Mouse (Mus musculus) forebrain, embryonic 12.5 days (tissue): ENCODE measurements around the gene Bst2. TPM values are rescaled to one million over a fixed set of nuclear protein-coding genes. Genes with fewer than 3 reads are reported as not detected.
"Not testable (repeated sequence)": the region's sequence is repeated elsewhere in the genome, so short reads cannot be mapped to it uniquely, and the experiment has no call there.

Experiments
- ATAC-seq: fragments of 200-750 bp; cut with Nextera tagmentation; 2 replicates; pipeline ENCODE4 v1.8.0; 2017; ENCODE audit warnings: moderate TSS enrichment; ENCODE audit not compliant: low FRiP score
- H3K27ac ChIP-seq: fragments of 300-500 bp; sonication (generic); 2 replicates; pipeline ENCODE4 v1.5.1; 2016; ENCODE audit warnings: mild to moderate bottlenecking
- H3K27me3 ChIP-seq: fragments of 300-500 bp; sonication (generic); 2 replicates; pipeline ENCODE4 v1.6.1; 2016; ENCODE audit warnings: mild to moderate bottlenecking
- H3K36me3 ChIP-seq: fragments of 300-500 bp; sonication (generic); replicated peaks from 2 replicates; pipeline ENCODE4 v1.6.1; 2016; ENCODE audit warnings: mild to moderate bottlenecking
- H3K4me1 ChIP-seq: fragments of 300-500 bp; sonication (generic); 2 replicates; pipeline ENCODE4 v1.6.1; 2016
- H3K4me2 ChIP-seq: fragments of 300-500 bp; sonication (generic); 2 replicates; pipeline ENCODE4 v1.6.1; 2016; ENCODE audit warnings: mild to moderate bottlenecking, moderate library complexity
- H3K4me3 ChIP-seq: fragments of 300-500 bp; sonication (generic); replicated peaks from 2 replicates; pipeline ENCODE4 v1.5.1; 2016; ENCODE audit warnings: mild to moderate bottlenecking
- H3K9ac ChIP-seq: fragments of 300-500 bp; sonication (generic); 2 replicates; pipeline ENCODE4 v1.6.1; 2016; ENCODE audit warnings: mild to moderate bottlenecking
- H3K9me3 ChIP-seq: fragments of 300-500 bp; sonication (generic); 2 replicates; pipeline ENCODE4 v1.6.1; 2016
- WGBS: fragments of 180-500 bp; shearing (Covaris S2); methylation state at CpG from one replicate; pipeline ENCODE4 v1.1.7; 2016; 5-methylcytosine and 5-hydroxymethylcytosine counted together
- polyA plus RNA-seq: library from polyadenylated mRNA; unstranded; fragments of >200 nt; fragmentation: Nextera tagmentation; extraction: Ambion mirVana; gene quantifications from 2 replicates; pipeline ENCODE4 v1.2.1, GENCODE M21; 2016

Bst2 gene
- polyA plus RNA-seq, 1 experiment from 2014 or later = 8.5 TPM

DNA sequence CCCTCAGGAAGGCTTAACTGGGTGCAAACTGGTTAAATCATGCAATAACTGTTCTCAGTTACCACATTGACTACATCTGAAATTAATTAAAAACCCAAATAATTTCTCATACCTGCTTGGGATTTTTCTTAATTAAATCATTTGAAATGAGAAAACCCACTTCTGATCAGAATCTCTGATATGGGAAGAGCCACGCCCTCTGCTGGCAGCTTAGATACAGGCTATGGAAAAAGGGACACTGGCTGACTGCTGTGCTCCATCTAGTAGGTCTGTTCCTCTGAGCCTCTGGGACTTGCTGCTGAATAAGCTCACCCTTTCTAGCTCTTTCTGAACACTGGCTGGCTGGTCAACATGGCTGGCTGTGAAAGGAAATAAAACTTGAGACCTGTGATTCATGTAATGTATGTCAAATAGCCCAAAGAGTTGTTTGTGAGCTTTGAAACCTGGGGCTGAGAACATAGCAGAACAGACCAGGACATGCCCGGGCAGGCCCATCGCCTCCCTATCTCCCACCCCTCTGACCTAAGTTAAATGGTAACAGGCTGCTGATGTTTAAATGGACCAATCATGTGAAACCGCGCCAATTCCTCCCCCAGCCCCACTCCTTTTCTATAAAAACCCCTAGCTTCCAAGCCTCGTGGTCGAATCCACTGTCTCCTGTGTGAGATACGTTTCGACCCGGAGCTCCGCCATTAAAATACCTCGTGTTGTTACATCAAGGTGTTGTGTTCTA, 6.4 kb downstream of the Bst2 start:
- 74% methylated on average over 8 of the region's 12 CpGs for WGBS
- not testable (repeated sequence) for H3K4me3 ChIP-seq, H3K9me3 ChIP-seq, H3K36me3 ChIP-seq, H3K9ac ChIP-seq, H3K27ac ChIP-seq, ATAC-seq, H3K4me2 ChIP-seq
- Histone ChIP-seq H3K4me1 (peaks cover 12% of the 10 kb centered on the region), H3K27me3 (peaks cover 43% of the 10 kb centered on the region)

GRCm38 (mm10) chr8:71528362-71529073, 8.7 kb downstream of the Bst2 start:
- Histone ChIP-seq H3K9me3 (no peaks in the 10 kb centered on the region), H3K27ac (no peak overlapping the region), H3K36me3 (no peaks in the 10 kb centered on the region), H3K27me3 (peaks cover 57% of the 10 kb centered on the region), H3K9ac (no peak overlapping the region), H3K4me3 (no peak overlapping the region), H3K4me1 (peaks cover 20% of the 10 kb centered on the region), H3K4me2 (no peak overlapping the region)
- WGBS = 91% methylated on average over 11 of the region's 11 CpGs
- ATAC-seq = no peak

DNA sequence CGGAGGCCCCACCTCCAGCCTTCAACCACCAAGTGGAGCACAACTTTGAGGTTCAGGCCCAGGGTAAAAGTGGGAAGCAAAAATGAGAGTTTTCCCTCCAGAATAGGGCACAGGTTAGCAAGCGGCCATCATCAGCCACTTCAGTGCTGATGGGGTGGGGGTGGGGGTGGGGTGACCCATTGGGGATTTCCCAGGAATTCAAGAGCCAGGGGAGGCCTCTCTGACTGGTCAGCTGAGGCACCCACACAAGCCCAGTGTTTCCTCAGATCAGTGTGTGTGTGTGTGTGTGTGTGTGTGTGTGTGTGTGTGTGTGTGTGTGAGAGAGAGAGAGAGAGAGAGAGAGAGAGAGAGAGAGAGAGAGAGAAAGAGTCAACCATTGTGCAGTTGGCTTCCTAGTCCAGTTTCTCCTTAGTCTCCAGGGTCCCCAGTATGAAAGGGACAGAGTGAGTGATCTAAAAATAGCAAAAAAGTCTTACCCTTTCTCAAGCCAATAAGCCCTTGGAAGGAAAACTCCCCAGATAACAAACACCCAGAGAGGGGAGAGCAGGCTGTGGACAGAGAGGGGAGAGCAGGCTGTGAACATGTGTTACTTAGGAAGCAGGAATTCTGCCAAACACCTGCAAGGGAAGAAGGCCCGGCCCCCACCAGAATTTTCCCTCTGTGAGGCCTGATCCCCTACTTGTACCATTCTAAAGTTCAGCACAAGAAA, 9.9 kb downstream of the Bst2 start:
- Histone ChIP-seq H3K36me3 (no peaks in the 10 kb centered on the region), H3K9me3 (no peaks in the 10 kb centered on the region), H3K4me1 (peaks cover 20% of the 10 kb centered on the region), H3K4me2 (no peak overlapping the region), H3K27me3 (peaks cover 62% of the 10 kb centered on the region), H3K4me3 (no peak overlapping the region), H3K9ac (no peak overlapping the region), H3K27ac (no peak overlapping the region)
- 48% methylated on average over 3 of the region's 3 CpGs for WGBS
- ATAC-seq = no peak

GRCm38 (mm10) chr8:71526272-71526671, 11.0 kb downstream of the Bst2 start:
- Histone ChIP-seq H3K4me2 (no peak overlapping the region), H3K4me3 (no peak overlapping the region), H3K27me3 (peaks cover 62% of the 10 kb centered on the region), H3K9ac (peak overlapping the region; percentile 25; the same call in 1 of the 2 replicates), H3K9me3 (no peaks in the 10 kb centered on the region), H3K4me1 (peaks cover 20% of the 10 kb centered on the region), H3K27ac (no peak overlapping the region), H3K36me3 (no peaks in the 10 kb centered on the region)
- no peak for ATAC-seq
- WGBS = 3% methylated on average over 6 of the region's 6 CpGs

- H3K36me3 ChIP-seq = no peaks in the 10 kb centered on the region
- peak within 1 kb of the TSS; percentile 25; the same call in 1 of the 2 replicates for H3K9ac ChIP-seq
- H3K27ac ChIP-seq = no peak within 1 kb of the TSS
- H3K4me3 ChIP-seq = peak within 1 kb of the TSS; percentile 14
- H3K9me3 ChIP-seq = no peaks in the 10 kb centered on the region
- 4% methylated on average over 46 of the region's 46 CpGs for WGBS
- H3K4me1 ChIP-seq = peaks cover 20% of the 10 kb centered on the region
- no peak for ATAC-seq
- peaks cover 68% of the 10 kb centered on the region for H3K27me3 ChIP-seq
- peak within 1 kb of the TSS; percentile 31 for H3K4me2 ChIP-seq
Measured at GRCm38 (mm10) chr8:71525226-71526050, 11.8 kb downstream of the Bst2 start, which contains the start of gene Ccdc194. Ccdc194 (minus strand) TSS chr8:71525711.

DNA sequence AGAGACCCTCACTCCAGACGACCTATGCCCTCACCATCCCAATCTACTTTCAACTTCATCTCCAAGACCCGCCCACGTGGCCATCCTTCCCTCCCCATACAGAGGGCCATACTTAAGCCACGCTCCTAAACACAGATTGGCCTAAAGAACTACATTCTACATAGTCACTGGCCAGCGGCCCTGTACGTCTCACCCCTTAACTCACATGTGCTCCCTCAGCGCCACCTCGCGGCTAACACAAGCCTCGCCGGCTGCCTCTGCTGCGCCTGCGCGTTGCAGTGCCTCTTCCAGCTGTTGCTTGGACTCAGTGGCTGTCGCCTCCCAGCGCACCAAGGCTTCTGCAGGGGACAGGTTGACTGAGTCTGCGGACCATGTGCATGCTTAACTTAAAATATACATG, 15.6 kb downstream of the Bst2 start:
- no peak overlapping the region for H3K27ac ChIP-seq
- ATAC-seq = peak; percentile 82
- H3K27me3 ChIP-seq = peaks cover 50% of the 10 kb centered on the region
- H3K9me3 ChIP-seq = no peaks in the 10 kb centered on the region
- 7% methylated on average over 17 of the region's 17 CpGs for WGBS
- no peak overlapping the region for H3K4me3 ChIP-seq
- H3K9ac ChIP-seq = no peak overlapping the region
- no peaks in the 10 kb centered on the region for H3K36me3 ChIP-seq
- H3K4me2 ChIP-seq = 0 out of 2 replicates have a peak overlapping the region, but pooled peaks have one; percentile 17
- peaks cover 18% of the 10 kb centered on the region for H3K4me1 ChIP-seq

DNA sequence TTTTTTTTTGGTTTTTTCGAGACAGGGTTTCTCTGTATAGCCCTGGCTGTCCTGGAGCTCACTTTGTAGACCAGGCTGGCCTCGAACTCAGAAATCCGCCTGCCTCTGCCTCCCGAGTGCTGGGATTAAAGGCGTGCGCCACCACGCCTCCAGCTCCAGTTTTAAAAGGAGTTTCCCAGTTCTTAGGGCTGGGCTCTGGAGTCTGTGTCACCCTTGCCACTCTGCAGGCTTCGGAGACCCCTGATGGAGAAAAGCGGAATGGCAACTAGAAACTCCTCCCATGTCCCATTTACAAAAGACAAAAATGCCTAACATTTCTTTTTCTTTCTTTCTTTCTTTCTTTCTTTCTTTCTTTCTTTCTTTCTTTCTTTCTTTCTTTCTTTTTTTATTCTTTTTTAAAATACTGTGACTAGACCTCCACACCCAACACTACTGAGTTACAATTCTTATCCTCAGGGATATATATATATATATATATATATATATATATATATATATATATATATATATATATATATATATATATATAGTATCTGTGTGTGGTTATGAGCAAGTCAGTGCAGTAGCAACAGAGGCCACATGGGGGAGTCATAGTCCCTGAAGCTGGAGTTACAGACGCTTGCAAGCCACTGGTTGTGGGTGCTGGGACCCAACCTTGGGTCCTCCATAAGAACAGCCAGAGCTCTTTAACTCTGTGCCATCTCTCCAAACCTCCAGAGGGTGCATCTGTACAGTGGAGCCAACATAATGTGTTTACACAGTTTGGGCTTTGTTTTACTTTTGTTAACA, 18.0 kb downstream of the Bst2 start:
- not testable (repeated sequence) for H3K27ac ChIP-seq, H3K9me3 ChIP-seq, H3K9ac ChIP-seq, ATAC-seq, H3K4me3 ChIP-seq, H3K4me1 ChIP-seq, H3K4me2 ChIP-seq, H3K36me3 ChIP-seq
- H3K27me3 ChIP-seq = peaks cover 26% of the 10 kb centered on the region
- 48% methylated on average over 10 of the region's 10 CpGs for WGBS

DNA sequence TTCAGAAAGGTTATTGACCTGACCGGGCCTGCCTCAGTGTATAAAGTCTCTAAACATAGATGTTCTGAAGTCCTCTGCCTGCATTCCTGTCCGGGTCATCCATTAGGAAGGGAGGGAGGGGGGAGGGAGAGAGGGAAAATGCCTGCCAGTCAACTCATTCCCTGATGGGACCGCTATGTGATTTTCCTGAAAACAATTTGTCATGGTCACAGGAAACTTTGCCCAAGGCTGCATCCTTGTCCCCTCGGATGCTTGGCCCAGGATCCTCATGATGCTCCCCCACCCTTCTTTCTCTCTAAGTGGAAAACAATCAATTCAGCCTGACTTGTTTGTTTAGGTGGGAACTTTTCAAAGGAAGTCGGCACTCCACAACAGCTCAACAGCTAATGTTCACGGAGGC, 20.5 kb downstream of the Bst2 start:
- Histone ChIP-seq H3K9me3 (no peaks in the 10 kb centered on the region), H3K4me2 (no peak overlapping the region), H3K36me3 (no peaks in the 10 kb centered on the region), H3K4me3 (no peak overlapping the region), H3K27ac (no peak overlapping the region), H3K4me1 (peaks cover 5% of the 10 kb centered on the region; the same call in 1 of the 2 replicates), H3K9ac (no peak overlapping the region), H3K27me3 (peaks cover 8% of the 10 kb centered on the region)
- WGBS = 31% methylated on average over 6 of the region's 6 CpGs
- no peak for ATAC-seq

DNA sequence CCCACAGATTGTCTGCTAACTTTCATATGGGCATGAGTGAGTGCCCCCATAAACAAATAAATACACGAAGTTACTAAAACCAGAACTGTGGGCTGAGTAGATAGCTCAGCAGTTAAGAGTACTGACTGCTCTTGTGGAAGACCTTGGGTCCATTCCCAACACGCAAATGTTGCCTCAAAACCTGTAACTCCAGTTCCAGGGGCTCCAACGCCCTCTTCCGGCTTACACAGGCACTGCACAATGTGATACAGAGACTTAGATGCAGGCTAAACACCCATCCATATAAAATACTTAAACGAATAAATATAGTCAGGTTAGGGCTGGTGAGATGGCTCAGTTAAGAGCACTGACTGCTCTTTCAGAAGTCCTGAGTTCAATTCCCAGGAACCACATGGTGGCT, 22.2 kb downstream of the Bst2 start:
- no peak for ATAC-seq
- Histone ChIP-seq H3K27ac (no peak overlapping the region), H3K4me1 (peaks cover 5% of the 10 kb centered on the region; the same call in 1 of the 2 replicates), H3K36me3 (no peaks in the 10 kb centered on the region), H3K9me3 (no peaks in the 10 kb centered on the region), H3K4me2 (no peak overlapping the region), H3K4me3 (no peak overlapping the region), H3K27me3 (peaks cover 19% of the 10 kb centered on the region), H3K9ac (no peak overlapping the region)
- 67% methylated on average over 5 of the region's 5 CpGs for WGBS

- Histone ChIP-seq H3K9me3 (no peaks in the 10 kb centered on the region), H3K4me2 (no peak overlapping the region), H3K36me3 (no peaks in the 10 kb centered on the region), H3K4me1 (peaks cover 5% of the 10 kb centered on the region; the same call in 1 of the 2 replicates), H3K27me3 (peaks cover 36% of the 10 kb centered on the region), H3K4me3 (no peak overlapping the region), H3K27ac (no peak overlapping the region), H3K9ac (no peak overlapping the region)
- 75% methylated on average over 15 of the region's 15 CpGs for WGBS
- no peak for ATAC-seq
Measured at GRCm38 (mm10) chr8:71513018-71513754, 24.1 kb downstream of the Bst2 start.

- WGBS = 77% methylated on average over 14 of the region's 14 CpGs
- H3K4me2 ChIP-seq = no peak within 1 kb of the TSS
- peaks cover 51% of the 10 kb centered on the region for H3K27me3 ChIP-seq
- no peak for ATAC-seq
- H3K9ac ChIP-seq = no peak within 1 kb of the TSS
- H3K27ac ChIP-seq = no peak within 1 kb of the TSS
- no peak within 1 kb of the TSS for H3K4me3 ChIP-seq
- no peaks in the 10 kb centered on the region for H3K9me3 ChIP-seq
- no peaks in the 10 kb centered on the region for H3K36me3 ChIP-seq
- H3K4me1 ChIP-seq = peaks cover 12% of the 10 kb centered on the region
Measured at GRCm38 (mm10) chr8:71511644-71512043, 25.6 kb downstream of the Bst2 start, which contains the start of gene Plvap. Plvap (minus strand) TSS chr8:71511752.
